Mouse (Mus musculus) activated CD4-positive, CD25-positive, alpha-beta regulatory T cell (primary cell): ENCODE results near the gene Ap3m1. TPM values are rescaled to one million over a fixed set of nuclear protein-coding genes. Genes with fewer than 3 reads are reported as not detected.

Experiments
- polyA plus RNA-seq, 2 experiments: library from polyadenylated mRNA; unstranded; fragments of 100-300 nt; shearing (Covaris generic); gene quantifications; one replicate each; pipeline ENCODE4 v1.2.1; 2017

The Ap3m1 gene
- polyA plus RNA-seq = 10 to 100 TPM; 63.7 to 73.1 TPM

GRCm38 (mm10) chr14:21052112-21052780 lies at the start of gene Ap3m1, which contains the start of gene Adk:
Gene Ap3m1, minus strand, starts transcription at chr14:21052508.
Gene Adk, plus strand, starts transcription at chr14:21052574.

Other genes with a start within 250 kb of the Ap3m1 start
- under 1 TPM in 1 of 2 experiments, not detected in 1; 0.07 TPM for gene Plau, start 215.8 kb downstream of the Ap3m1 start, polyA plus RNA-seq
- 1 to 10 TPM; 1.9 to 3.1 TPM for gene Vcl, start 123.1 kb downstream of the Ap3m1 start, polyA plus RNA-seq
- gene Adk, start 66 bp upstream of the Ap3m1 start, polyA plus RNA-seq = 100 to 1,000 TPM; 126 to 166 TPM